Mouse (Mus musculus) midbrain, embryonic 11.5 days (tissue): ENCODE measurements at regions not wholly inside any gene's neighbourhood (a gene's known extent, or its start where the extent isn't known, plus 50 kb on each side); places are given as distances from the start of the nearest gene placed in this dataset.

Source experiments
- ATAC-seq: fragments of 200-750 bp; cut with Nextera tagmentation; 2 replicates; pipeline ENCODE4 v1.8.0; 2017; ENCODE audit warnings: moderate TSS enrichment, moderate library complexity; ENCODE audit not compliant: low FRiP score
- DNase-seq: peaks from one replicate; pipeline ENCODE4 v3.0.0; 2015; ENCODE audit warnings: low spot score; ENCODE audit errors: missing footprints
- H3K27ac ChIP-seq: fragments of 300-500 bp; sonication (generic); 2 replicates; pipeline ENCODE4 v1.5.1; 2014; ENCODE audit warnings: low read depth, low read length
- H3K27me3 ChIP-seq: fragments of 300-500 bp; sonication (generic); 2 replicates; pipeline ENCODE4 v1.6.1; 2014; ENCODE audit warnings: mild to moderate bottlenecking, low read length, moderate library complexity, mixed read lengths; ENCODE audit not compliant: control insufficient read depth, insufficient read depth
- H3K36me3 ChIP-seq: fragments of 300-500 bp; sonication (generic); 2 replicates; pipeline ENCODE4 v1.6.1; 2014; ENCODE audit warnings: mild to moderate bottlenecking, low read length, moderate library complexity, mixed read lengths; ENCODE audit not compliant: control insufficient read depth, insufficient read depth
- H3K4me1 ChIP-seq: fragments of 300-500 bp; sonication (generic); 2 replicates; pipeline ENCODE4 v1.6.1; 2014; ENCODE audit warnings: low read length; ENCODE audit not compliant: control insufficient read depth, insufficient read depth
- H3K4me2 ChIP-seq: fragments of 300-500 bp; sonication (generic); 2 replicates; pipeline ENCODE4 v1.6.1; 2014; ENCODE audit warnings: mild to moderate bottlenecking, moderate library complexity
- H3K4me3 ChIP-seq: fragments of 300-500 bp; sonication (generic); 2 replicates; pipeline ENCODE4 v1.5.1; 2014; ENCODE audit warnings: low read depth, low read length
- H3K9ac ChIP-seq: fragments of 300-500 bp; sonication (generic); 2 replicates; pipeline ENCODE4 v1.6.1; 2014; ENCODE audit warnings: low read length
- H3K9me3 ChIP-seq: fragments of 300-500 bp; sonication (generic); 2 replicates; pipeline ENCODE4 v1.6.1; 2016; ENCODE audit warnings: low read length; ENCODE audit not compliant: control insufficient read depth
- WGBS: fragments of 180-500 bp; shearing (Covaris S2); extraction: QIAGEN DNeasy Blood & Tissue Kit; methylation state at CpG from one replicate; pipeline ENCODE4 v1.1.7; 2014; 5-methylcytosine and 5-hydroxymethylcytosine counted together

GRCm38 (mm10) chr11:38443291-38443690, 1207.5 kb upstream of the Tenm2 start:
- 88% methylated on average over 5 of the region's 5 CpGs for WGBS
- ATAC-seq (no peak), DNase-seq (no peak)
- no peaks in the 10 kb centered on the region for H3K4me1 ChIP-seq
- no peak overlapping the region for H3K4me2 ChIP-seq
- no peaks in the 10 kb centered on the region for H3K36me3 ChIP-seq
- H3K9me3 ChIP-seq, result no peaks in the 10 kb centered on the region
- no peak overlapping the region for H3K4me3 ChIP-seq
- H3K27me3 ChIP-seq, result no peaks in the 10 kb centered on the region
- no peak overlapping the region for H3K27ac ChIP-seq
- H3K9ac ChIP-seq, result no peak overlapping the region

- Histone ChIP-seq H3K4me2 (no peak overlapping the region), H3K27ac (no peak overlapping the region), H3K4me3 (no peak overlapping the region), H3K4me1 (no peaks in the 10 kb centered on the region), H3K36me3 (no peaks in the 10 kb centered on the region), H3K9me3 (no peaks in the 10 kb centered on the region), H3K9ac (no peak overlapping the region), H3K27me3 (no peaks in the 10 kb centered on the region)
- 43% methylated on average over 1 of the region's 1 CpGs for whole genome bisulfite sequencing
- DNase-seq (no peak), ATAC-seq (no peak)
Observed at GRCm38 (mm10) chr11:38410302-38410701, 1174.5 kb upstream of the Tenm2 start.

GRCm38 (mm10) chr11:38397771-38398170, 1162.0 kb upstream of the Tenm2 start:
- DNase-seq (no peak), ATAC-seq (peak; percentile 64)
- Histone ChIP-seq H3K9ac (no peak overlapping the region), H3K4me2 (no peak overlapping the region), H3K4me3 (no peak overlapping the region), H3K27me3 (no peaks in the 10 kb centered on the region), H3K27ac (no peak overlapping the region), H3K36me3 (no peaks in the 10 kb centered on the region), H3K4me1 (peaks cover 3% of the 10 kb centered on the region; the same call in 1 of the 2 replicates), H3K9me3 (no peaks in the 10 kb centered on the region)

DNA sequence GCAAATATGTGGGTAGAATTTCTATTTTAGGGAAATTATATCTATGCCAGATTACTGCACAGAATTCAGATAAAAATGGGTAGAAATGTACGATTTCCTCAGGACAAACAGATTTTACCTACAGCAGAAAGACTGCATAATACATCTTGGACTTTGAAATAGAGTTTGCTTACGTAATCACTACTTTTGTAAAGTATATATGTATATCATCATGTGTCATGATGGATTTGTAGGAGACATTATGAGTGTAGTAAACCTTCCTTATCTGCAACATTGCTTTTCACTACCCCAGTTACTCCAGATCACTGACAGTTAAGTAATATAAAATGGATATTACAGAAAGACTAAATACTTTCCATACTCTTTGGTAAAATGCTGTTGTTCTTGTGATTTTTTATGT, 1151.2 kb upstream of the Tenm2 start:
- H3K36me3 ChIP-seq, result no peaks in the 10 kb centered on the region
- H3K4me3 ChIP-seq, result no peak overlapping the region
- no peak for ATAC-seq
- no peak for DNase-seq
- H3K27me3 ChIP-seq, result no peaks in the 10 kb centered on the region
- no peak overlapping the region for H3K27ac ChIP-seq
- no peaks in the 10 kb centered on the region for H3K4me1 ChIP-seq
- no peak overlapping the region for H3K4me2 ChIP-seq
- H3K9ac ChIP-seq, result no peak overlapping the region
- H3K9me3 ChIP-seq, result no peaks in the 10 kb centered on the region
- WGBS, result 88% methylated on average over 2 of the region's 2 CpGs

DNA sequence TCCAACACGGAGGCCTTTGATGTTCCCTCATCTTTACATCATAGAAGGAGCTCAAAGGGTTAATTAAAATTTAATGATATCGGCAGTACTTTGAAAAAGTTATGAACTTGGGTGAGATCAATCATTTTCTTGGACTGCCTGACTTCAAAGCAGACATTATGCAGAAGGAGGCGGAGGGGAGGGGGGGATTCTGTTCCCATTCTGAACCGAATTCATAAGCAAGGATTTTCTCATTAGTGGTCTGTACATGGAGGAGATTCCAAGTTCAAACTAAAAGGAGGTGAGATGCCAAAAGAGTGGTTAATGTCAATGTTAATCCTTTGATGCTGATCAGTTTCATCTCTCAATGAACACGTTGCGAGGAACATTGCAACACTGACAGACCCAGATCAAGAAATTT, 1110.7 kb upstream of the Tenm2 start:
- ATAC-seq, result no peak
- Histone ChIP-seq H3K27ac (no peak overlapping the region), H3K9me3 (no peaks in the 10 kb centered on the region), H3K36me3 (no peaks in the 10 kb centered on the region), H3K9ac (no peak overlapping the region), H3K4me3 (no peak overlapping the region), H3K4me1 (no peaks in the 10 kb centered on the region), H3K27me3 (no peaks in the 10 kb centered on the region), H3K4me2 (no peak overlapping the region)
- no peak for DNase-seq
- 73% methylated on average over 6 of the region's 6 CpGs for WGBS

DNA sequence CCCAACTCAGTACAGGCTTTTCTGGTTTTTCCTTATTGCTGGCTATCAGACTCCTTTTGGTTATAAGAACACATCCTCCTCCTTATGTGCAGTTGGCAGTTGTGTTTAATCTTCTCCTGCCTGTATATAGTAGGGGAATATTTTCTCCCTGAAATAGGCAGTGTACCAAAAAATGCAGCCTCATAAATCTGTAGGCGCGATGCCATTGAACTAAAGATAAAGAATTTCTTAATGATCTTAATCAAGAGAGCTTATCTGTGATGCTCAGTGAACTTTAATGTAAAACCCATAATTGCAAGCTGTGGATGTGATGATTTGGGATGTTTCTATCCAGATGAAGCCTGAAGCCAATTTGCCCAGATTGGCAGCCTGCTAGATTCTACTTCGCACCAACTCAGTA, 1099.6 kb upstream of the Tenm2 start:
- Histone ChIP-seq H3K9ac (no peak overlapping the region), H3K27ac (no peak overlapping the region), H3K27me3 (no peaks in the 10 kb centered on the region), H3K4me1 (no peaks in the 10 kb centered on the region), H3K36me3 (no peaks in the 10 kb centered on the region), H3K9me3 (no peaks in the 10 kb centered on the region), H3K4me2 (no peak overlapping the region), H3K4me3 (no peak overlapping the region)
- no peak for DNase-seq
- ATAC-seq, result no peak
- WGBS, result 96% methylated on average over 3 of the region's 3 CpGs

GRCm38 (mm10) chr11:38297693-38298092, 1061.9 kb upstream of the Tenm2 start:
- Histone ChIP-seq H3K4me1 (no peaks in the 10 kb centered on the region), H3K9ac (no peak overlapping the region), H3K9me3 (no peaks in the 10 kb centered on the region), H3K27ac (no peak overlapping the region), H3K27me3 (no peaks in the 10 kb centered on the region), H3K36me3 (no peaks in the 10 kb centered on the region; the same call in 1 of the 2 replicates), H3K4me2 (no peak overlapping the region), H3K4me3 (no peak overlapping the region)
- no peak for DNase-seq
- no peak for ATAC-seq

GRCm38 (mm10) chr11:38291289-38291688, 1055.5 kb upstream of the Tenm2 start:
- Histone ChIP-seq H3K27ac (no peak overlapping the region), H3K4me2 (no peak overlapping the region), H3K27me3 (no peaks in the 10 kb centered on the region), H3K4me1 (no peaks in the 10 kb centered on the region), H3K9ac (no peak overlapping the region), H3K4me3 (no peak overlapping the region), H3K9me3 (no peaks in the 10 kb centered on the region), H3K36me3 (no peaks in the 10 kb centered on the region; the same call in 1 of the 2 replicates)
- WGBS, result 82% methylated on average over 3 of the region's 3 CpGs
- DNase-seq (no peak), ATAC-seq (no peak)

DNA sequence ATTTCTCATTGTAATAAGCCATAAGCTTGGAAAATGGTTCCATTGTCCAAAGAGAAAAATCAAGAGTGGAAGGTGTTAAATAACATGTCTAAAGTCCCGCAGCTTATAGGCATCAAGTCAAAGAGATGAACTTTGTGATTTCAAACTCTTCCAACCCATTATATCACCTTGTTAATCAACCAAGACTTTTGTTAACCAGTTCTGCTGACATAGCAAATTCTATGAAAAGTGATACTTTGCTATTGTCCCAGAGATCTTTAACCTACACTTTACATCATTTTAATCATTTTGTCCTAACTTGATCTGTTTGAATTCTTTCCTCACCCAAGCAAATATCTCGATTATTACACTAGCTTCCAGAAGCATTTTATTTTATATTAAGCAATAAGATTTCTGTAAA, 1045.2 kb upstream of the Tenm2 start:
- H3K4me2 ChIP-seq, result no peak overlapping the region
- DNase-seq, result peak; percentile 33
- H3K9me3 ChIP-seq, result no peaks in the 10 kb centered on the region
- H3K27ac ChIP-seq, result no peak overlapping the region
- no peak for ATAC-seq
- no peak overlapping the region for H3K4me3 ChIP-seq
- no peaks in the 10 kb centered on the region for H3K36me3 ChIP-seq
- H3K27me3 ChIP-seq, result no peaks in the 10 kb centered on the region
- 85% methylated on average over 2 of the region's 2 CpGs for WGBS
- no peak overlapping the region for H3K9ac ChIP-seq
- no peaks in the 10 kb centered on the region for H3K4me1 ChIP-seq
